Mouse (Mus musculus): ENCODE results near the gene Strip2.

- TF ChIP-seq CTCF (IDR thresholded peaks at IDR 0.05; ENCODE audit: extremely low read depth, insufficient read depth, insufficient read length, insufficient replicate concordance) (no peak), POLR2A (IDR thresholded peaks at IDR 0.05; ENCODE audit: low read depth, low read length) (no peak)
Measured at GRCm38 (mm10) chr6:29961081-29961480, 44.3 kb downstream of the Strip2 start.
